Mouse (Mus musculus): ENCODE measurements around the gene Aqp3.

GRCm38 (mm10) chr4:41081733-41082132 lies 16.2 kb downstream of the Aqp3 start:
- TF ChIP-seq CTCF (conservative IDR thresholded peaks at IDR 0.05; ENCODE audit: insufficient read depth, insufficient read length, low read depth, low read length) (no peak), POLR2A (IDR thresholded peaks at IDR 0.05; ENCODE audit: low read depth, low read length) (no peak)
